Mouse (Mus musculus): ENCODE measurements around the gene Gm5771. TPM values are rescaled to one million over a fixed set of nuclear protein-coding genes. Genes with fewer than 3 reads are reported as not detected.
"Not testable (repeated sequence)": the region's sequence is repeated elsewhere in the genome, so short reads cannot be mapped to it uniquely, and the experiment has no call there.

The Gm5771 gene
- not detected for total RNA-seq (2021)

- intact Hi-C loops (cut with DNase I); DNase-seq: not testable (repeated sequence)
Observed at GRCm38 (mm10) chr6:41392056-41392455, at the start of gene Gm5771. Gene Gm5771, plus strand, starts transcription at chr6:41392356.

DNA sequence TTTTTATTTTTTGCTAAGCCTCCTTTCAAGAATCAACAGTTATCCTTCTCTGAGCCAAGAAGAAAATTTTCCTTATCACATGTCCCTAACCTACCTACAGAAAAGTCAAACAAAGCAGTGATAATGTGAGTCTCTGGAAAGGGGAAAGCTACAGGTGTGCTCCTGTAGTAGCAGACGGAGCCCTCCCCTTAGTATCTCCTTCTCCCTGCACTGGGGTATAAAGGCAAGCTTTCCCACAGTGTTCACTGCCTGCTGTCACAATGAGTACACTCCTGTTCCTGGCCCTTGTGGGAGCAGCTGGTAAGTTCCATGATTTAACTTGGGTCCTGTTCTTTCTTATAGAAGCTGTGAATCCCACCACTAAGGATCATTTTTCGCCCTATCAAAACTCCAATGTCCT, 38.2 kb upstream of the Gm5771 start, which contains the start of gene Try10:
TSS of gene Try10 (plus strand) at position 174 of the 400 bp plus-strand sequence.
- intact Hi-C loops (cut with DNase I): no loop called here
- no peak for DNase-seq

DNA sequence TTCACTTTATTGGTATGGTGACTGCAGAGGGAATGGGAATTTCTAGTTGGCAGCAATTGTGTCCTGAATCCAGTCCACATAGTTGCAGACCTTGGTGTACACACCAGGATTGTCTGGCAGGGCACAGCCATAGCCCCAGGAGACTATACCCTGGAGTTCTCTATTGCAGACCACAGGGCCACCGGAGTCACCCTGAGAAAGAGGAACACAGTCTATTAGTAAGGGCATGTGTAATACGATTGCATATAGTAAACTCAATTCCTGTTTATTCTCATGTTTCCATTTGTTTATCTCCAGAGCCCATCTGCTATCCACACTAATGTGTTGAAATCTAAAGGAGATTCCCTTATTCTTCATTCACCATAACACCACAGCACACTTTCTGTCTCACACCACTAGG, 18.4 kb upstream of the Gm5771 start:
- intact Hi-C loops (cut with DNase I): not testable (repeated sequence)

GRCm38 (mm10) chr6:41377578-41377977, 14.6 kb upstream of the Gm5771 start, which contains the start of gene Prss3:
Gene Prss3, minus strand, starts transcription at chr6:41377678.
- intact Hi-C loops (cut with DNase I); DNase-seq: not testable (repeated sequence)

More for the DNA sequence above, 18.4 kb upstream of the Gm5771 start:
- not testable (repeated sequence) for DNase-seq

GRCm38 (mm10) chr6:41386781-41387180, 5.4 kb upstream of the Gm5771 start:
- intact Hi-C loops (cut with DNase I): no loop called here
- DNase-seq: no peak

- intact Hi-C loops (cut with DNase I); DNase-seq: not testable (repeated sequence)
Observed at GRCm38 (mm10) chr6:41391640-41392039, 516 bp upstream of the Gm5771 start.

DNA sequence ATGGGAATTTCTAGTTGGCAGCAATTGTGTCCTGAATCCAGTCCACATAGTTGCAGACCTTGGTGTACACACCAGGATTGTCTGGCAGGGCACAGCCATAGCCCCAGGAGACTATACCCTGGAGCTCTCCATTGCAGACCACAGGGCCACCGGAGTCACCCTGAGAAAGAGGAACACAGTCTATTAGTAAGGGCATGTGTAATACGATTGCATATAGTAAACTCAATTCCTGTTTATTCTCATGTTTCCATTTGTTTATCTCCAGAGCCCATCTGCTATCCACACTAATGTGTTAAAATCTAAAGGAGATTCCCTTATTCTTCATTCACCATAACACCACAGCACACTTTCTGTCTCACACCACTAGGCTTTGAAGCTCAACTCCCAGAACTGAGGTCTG, 50.1 kb downstream of the Gm5771 start:
- DNase-seq; intact Hi-C loops (cut with DNase I): not testable (repeated sequence)

- intact Hi-C loops (cut with DNase I): not testable (repeated sequence)
Observed at GRCm38 (mm10) chr6:41446045-41446444, 53.9 kb downstream of the Gm5771 start, which contains the start of gene Gm10334. Gene Gm10334, minus strand, starts transcription at chr6:41446145.

More at GRCm38 (mm10) chr6:41446045-41446444, 53.9 kb downstream of the Gm5771 start, which contains the start of gene Gm10334:
- DNase-seq: not testable (repeated sequence)

Other genes starting within 250 kb of the Gm5771 start
- not detected for gene Try4, start 90.1 kb upstream of the Gm5771 start, total RNA-seq (2021)
- gene Try5, start 75.5 kb upstream of the Gm5771 start, total RNA-seq (2021): under 1 TPM in 1 of 2 experiments, not detected in 1; 0.46 TPM
- gene Try10, start 38.3 kb upstream of the Gm5771 start, total RNA-seq (2021): not detected
- not detected for gene Prss3, start 14.7 kb upstream of the Gm5771 start, total RNA-seq (2021)
- not detected for gene Gm10334, start 53.8 kb downstream of the Gm5771 start, total RNA-seq (2021)
- gene Prss1, start 66.6 kb downstream of the Gm5771 start, total RNA-seq (2021): not detected
- gene Prss2, start 129.4 kb downstream of the Gm5771 start, total RNA-seq (2021): not detected
- 100 to 1,000 TPM; 165 to 178 TPM for gene Ephb6, start 213.1 kb downstream of the Gm5771 start, total RNA-seq (2021)
- gene Trpv6, start 244.0 kb downstream of the Gm5771 start, total RNA-seq (2021): under 1 TPM in 1 of 2 experiments, not detected in 1; 0.20 TPM